Mouse (Mus musculus): Measurements from ENCODE around the gene Gm4737.

DNA sequence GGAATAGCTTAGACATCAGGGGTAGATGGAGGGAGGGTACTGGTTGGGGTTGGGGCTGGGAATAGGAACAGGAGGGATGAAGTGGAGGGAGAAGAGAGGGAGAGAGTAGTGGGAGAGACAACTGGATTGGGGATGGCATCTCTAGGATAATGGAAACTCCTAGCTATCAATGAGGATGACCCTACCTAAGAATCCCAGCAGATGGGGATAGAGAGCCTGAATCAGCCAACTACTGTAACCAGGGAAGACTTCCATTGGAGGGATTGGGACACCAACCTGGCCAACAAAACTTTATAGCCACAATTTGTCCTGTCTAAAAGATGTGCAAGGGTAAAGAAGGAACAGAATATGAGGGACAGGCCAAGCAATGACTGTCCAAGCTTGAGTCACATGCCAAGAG is 3.7 kb downstream of the Gm4737 start:
- TF ChIP-seq CTCF (IDR thresholded peaks at IDR 0.05; ENCODE audit: low read depth, low read length) (no peak), TAL1 (conservative IDR thresholded peaks at IDR 0.05; ENCODE audit: low read depth, low read length) (no peak), GATA2 (IDR thresholded peaks at IDR 0.05; ENCODE audit: borderline replicate concordance, low read depth, low read length) (no peak)

Data from G1E (cell line).